Mouse (Mus musculus) adipocyte (in vitro differentiated cells): ENCODE data around the gene Trim11.

ENCODE experiments used
- DNase-seq: peaks from one replicate; pipeline ENCODE4 v3.0.0-alpha.2; 2016; ENCODE audit warnings: low spot score

Gene Trim11

DNA sequence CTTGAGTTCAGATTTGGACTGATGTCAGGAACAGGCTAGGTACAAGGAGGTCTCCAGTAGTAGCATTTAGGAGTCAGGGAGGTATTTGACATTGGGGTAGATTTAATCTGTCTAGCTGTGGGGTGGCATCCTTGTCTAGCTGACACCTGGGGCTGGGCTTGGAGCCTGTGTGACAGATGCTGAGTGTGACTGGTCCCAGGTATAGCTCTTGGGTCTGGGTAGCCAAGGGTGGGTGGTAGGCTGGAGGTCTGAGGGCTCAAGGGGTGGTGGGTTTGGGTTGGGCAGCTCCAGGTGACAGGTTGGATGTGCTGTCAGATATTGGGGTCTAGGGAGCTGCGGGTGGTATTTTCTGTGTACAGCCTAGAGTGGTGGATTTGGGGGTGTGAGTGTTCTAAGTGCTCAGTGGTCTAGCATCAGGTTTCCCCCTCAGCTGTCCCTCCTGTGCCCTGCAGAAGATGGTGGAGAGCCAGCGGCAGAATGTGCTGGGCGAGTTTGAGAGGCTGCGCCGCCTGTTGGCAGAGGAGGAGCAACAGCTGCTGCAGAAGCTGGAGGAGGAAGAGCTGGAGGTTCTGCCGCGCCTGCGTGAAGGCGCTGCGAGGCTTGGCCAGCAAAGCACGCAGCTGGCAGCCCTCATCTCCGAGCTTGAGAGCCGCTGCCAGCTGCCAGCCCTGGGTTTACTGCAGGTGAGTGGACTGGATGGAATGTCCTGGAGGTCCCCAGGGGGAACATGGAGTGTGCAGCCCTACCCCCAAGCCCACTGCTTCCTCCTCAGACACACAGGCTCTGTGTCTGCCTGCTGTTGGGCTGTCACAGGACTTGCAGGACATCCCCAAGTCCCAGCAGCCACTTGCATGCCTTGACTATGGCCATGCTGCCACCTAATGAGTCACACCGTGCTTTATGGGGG, 3.9 kb downstream of the Trim11 start:
- DNase-seq: no peak

DNA sequence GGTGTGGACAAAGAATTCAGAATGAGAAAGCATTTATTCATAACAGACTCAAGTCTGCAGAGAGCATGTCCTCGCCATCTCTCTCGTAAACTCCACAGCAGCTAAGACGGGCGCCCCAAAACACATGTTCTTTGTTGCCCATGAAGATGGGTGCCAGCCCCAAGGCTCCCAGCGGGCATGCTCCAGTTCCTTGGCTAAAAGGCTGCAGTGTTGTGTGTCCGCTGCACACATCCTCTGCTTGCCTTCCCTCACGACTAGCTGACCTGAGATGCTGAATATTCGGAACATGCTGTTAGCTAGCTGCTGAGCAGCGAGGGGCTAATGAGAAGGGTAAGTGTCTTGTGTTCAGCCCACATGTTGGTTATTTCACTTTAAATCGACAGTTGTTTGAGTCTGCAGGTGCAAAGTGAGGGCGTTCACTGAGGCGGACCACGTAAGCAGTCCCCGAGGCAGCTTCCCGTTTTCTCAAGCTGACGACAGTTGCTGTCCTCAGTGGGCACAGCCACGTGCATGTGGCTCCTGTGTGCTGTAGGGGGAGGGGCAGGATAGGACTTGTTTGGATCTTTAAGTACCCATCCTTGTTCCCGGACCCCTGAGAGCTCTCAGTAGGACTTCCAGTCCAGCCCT, 4.7 kb downstream of the Trim11 start:
- no peak for DNase-seq

DNA sequence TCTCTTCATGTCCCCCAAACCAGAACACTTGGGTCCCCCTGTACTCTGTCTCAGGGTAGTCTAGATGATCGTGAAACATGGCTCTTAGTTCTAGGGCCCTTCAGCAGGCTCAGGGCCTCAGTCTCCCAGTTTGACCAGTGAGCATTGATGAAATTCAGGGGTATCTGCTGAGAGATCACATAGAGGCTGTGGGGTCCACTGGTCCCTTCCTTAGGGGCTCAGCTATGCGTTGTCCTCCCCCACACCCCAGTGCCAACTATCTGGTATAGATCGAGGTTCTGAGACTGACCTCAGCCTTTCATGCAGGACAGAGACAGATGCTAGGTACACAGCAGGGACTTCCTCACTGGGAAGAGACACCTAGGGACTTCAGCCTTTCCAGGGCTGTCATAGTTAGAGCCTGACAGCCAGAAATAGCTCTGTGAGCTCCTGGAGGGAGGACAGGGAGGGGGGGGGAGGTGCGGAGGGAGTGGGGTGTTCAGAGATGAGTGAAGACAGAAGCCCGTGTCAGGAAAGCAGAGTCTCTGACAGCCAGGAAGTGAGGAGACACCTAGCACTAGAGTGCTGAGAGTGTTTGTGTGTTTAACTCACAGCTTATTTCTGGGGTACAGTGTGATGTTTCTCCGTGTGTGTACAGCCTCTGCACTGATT, 5.9 kb downstream of the Trim11 start:
- no peak for DNase-seq

DNA sequence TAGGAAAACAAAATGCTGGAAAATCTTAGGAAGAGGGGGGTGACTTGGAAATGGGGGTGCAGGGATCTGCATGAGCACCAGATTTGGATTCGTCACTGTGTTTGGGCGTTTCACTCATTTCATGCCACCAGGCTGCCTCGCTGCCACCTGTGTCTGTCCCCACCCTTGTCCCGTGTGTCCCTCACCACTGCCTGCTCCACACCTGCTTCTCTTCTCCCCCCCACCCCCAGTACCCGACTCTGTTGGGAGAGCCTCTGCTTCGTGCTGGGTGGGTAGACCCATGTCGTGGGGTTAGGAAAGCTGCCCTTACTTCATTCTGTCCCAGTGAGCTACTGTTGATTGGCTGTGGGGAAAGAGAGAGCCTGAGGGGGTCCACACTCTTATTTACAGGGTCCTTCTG, 6.8 kb downstream of the Trim11 start:
- DNase-seq: no peak

DNA sequence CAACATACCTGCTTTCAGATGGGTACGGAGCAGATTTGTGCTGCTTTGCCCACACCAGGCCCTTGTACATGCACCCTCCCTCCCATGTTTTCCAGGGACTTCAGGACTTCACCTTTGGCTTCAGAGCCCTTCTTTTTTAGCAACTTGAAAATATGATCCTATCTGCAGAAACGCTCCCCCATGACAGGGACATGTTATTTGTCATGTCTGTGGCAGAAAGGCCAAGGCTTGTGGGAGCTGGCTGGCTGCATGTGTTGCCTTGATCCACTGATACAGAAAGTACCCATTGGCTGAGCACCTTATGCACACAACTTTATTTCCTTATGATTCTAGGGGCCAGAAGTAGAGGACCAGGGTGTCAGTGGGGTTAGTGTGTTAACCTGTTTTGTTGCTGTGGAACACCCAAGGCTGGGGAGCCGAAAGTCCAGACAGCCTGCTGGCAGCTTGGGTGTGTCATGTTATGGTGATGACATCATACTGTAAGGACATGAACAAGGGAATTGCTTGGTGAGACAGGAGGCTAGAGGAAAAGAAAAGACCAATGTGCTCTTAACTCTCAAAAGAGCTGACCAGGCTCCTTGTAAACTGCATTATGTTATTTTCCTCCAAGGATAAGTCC, 7.5 kb downstream of the Trim11 start:
- DNase-seq: no peak

DNA sequence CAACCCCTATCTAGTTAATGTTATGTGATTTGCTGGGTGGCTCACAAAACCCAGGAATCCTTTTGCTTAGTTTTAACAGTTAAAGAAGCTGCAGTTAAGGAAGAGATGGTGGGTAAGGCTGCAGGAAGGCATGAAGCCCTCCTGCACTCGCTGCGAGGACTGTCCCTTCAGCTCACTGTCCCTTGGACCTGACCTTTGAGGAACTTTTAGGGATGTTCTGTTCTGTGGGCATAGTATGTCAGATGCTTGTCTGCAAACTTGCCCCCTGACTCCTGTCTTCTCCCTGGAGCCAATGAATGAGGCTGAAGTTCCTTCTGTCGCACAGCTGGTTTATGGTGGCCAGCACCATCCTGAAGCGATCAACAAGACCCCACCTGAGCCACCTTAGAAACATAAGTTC, 11.3 kb downstream of the Trim11 start:
- DNase-seq: no peak

DNA sequence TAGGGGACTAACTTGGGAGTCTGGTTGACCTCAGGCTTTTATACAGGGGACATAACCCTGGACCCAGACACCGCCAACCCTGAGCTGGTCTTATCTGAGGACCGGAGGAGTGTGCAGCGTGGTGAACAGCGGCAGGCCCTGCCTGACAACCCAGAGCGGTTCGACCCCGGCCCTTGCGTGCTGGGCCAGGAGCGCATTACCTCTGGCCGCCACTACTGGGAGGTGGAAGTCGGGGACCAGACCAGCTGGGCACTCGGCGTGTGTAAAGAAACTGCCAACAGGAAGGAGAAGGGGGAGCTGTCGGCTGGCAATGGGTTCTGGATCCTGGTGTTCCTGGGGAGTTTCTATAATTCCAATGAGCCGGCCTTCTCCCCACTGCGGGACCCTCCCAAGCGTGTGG, 12.2 kb downstream of the Trim11 start:
- no peak for DNase-seq

DNA sequence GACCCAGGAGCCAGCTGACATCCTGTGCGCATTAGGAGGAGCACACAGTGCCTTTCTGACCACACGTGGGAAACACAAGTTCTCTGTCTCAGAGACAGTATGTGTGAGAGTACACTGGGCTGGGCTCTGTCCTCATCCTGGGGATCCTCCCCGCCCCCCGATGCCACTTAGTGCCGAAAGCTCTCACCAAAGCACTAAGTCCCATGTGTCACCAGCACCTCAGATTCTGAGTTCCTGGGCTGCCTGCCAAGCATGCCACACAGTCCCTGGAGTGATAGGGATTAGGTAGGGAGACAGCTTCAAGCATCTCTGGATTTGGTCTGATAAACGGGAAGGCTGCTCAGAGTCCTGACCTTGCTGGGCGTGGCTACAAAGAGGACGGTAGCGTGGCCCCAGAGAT, 12.9 kb downstream of the Trim11 start:
- DNase-seq: no peak

DNA sequence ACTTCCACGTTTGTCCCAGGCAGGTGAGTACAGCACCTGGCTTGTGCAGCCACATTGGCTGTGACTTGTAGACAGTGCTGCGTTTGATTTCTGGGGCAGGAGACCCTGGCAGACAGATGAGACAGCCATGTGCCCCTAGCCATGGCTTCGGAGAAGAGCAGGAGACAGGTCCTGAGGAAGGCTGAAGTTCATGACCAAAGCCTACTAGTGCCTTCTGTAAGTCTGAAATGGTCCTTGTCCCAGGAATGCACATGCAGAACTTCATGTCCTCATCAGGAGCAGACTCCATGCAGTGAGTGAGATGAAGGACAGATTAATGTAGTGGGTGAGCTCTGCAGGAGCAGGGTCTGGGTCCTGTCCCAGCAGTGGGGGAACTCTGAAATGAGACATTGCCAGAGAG, 14.0 kb downstream of the Trim11 start:
- no peak for DNase-seq

DNA sequence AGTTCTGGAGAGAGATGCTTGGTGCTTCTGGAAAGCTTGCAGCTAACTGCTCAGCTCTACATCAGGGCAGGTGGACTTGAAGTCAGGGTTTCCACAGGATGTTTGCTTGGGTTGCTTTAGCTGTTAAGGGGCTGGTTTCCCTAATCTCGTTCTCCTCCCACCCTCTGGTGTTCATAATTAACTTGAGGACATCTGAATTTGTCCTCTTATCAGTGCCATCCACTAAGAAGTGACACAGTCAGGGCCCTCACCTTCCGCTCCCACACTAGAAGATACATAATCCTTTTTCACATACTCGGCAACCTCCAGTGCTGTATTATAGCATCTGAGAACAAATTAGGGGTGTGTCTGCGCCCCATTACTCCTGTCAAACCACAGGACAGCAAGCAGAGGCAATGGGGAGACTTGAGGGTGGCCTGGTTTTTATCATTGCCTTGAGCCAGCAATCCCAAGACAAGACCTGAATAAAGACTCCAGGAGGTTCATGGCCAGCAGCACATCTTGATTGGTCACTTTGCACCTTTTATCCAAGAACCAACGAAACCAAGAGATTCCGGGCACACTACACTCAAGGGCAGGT, 15.3 kb downstream of the Trim11 start:
- DNase-seq: no peak

DNA sequence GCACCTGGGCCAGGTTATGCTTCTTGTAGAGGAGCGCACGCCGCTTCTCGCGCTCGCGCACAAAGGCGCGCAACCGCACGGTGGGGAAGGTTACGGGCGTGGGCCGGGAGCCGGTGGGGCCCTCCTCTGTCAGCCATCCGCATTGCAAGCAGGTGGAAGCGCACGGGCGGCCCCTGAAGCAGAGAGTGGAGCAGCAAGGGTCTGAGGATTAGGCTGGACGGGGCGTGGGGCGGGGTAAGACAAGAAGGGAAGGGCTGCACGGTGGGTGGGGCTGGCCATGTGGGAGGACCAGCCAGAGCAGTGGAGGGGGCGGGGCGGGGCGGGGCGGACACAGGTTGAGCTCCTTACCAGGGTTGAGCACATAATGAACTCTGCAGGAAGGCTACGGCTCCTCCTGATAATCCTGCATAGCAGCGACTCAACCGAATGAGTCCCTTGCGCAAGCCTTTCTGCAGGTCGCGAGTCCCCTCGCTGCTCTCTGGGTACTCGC, 16.5 kb downstream of the Trim11 start:
- no peak for DNase-seq

DNA sequence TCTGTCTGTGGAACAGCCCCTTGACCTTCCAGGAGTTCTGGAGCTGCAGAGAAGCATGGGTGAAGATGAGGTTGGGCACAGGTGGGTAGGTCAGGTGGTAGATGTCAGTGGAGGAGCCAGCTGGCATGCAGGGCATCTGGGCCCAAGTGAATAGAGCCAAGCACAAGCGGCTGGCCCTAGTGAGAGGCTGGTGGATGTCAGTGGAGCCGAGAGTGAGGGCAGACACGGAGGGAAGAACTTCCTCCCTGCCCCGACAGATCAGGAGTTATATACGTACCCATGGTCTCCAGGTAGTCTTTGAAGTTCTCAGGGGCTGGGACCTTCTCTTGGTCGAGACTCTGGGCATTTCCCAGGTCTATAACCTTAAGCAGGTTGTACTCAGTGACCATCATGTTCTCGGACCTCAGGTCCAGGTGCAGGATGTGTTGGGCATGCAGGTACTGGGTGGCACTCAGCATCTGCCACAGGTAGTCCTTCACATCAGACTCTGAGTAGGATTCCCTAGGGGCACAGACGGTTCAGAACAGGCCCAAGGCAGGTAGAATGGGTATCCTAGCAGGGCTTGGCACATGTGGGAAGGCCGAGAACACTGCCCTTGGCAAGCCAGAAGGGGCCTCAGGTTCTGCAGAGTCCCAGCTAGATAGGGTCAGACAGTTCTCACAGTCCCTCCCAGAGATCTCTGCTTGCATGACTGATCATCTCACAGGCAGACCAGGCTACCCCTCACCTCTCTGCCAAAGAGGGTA, 17.3 kb downstream of the Trim11 start:
- DNase-seq: no peak

DNA sequence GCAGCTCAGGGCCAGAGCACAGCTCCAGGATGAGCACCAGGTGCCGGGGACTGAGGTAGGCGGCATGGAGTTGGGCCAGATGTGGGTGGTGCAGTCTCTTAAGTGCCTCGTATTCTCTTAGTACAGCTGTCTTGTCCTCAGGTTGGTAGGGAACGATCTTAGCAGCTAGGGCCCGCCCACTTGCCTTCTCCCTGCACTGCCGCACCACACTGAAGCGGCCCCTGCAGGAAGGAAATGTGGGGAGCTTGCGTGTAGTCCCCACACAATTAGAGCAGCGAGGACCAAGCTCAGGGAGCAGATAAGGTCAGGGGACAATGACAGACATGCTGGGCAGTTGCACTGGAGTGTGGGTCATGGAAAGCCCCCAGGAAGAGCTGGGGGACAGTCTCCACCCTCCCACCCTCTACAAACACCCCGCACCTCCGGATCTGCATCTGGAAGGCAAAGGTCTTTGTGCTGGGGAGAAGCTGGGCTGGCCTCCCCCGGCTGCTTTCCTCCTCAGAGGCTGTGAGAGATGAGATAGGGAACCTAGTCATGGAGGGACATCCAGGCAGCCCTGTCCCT, 18.0 kb downstream of the Trim11 start:
- DNase-seq: no peak

DNA sequence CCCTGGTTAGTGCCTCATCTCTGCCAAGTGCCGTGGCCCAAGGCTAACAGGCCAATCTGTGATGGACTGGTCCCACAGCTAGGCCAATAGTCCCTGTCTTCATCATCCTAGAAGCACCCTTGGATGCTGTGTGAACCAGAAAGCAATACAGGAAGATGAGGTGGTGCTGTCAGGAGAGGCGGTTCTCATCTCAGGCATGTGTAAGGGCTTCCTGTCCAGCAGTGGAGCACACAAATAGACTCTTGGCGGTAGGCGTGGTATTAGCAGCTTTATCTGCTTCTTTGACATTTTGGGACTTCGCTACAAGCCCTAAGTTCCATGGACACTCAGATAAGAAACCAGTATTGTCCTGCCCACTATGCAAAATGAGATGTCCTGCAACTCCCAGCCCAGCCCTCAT, 19.6 kb downstream of the Trim11 start:
- DNase-seq: no peak

DNA sequence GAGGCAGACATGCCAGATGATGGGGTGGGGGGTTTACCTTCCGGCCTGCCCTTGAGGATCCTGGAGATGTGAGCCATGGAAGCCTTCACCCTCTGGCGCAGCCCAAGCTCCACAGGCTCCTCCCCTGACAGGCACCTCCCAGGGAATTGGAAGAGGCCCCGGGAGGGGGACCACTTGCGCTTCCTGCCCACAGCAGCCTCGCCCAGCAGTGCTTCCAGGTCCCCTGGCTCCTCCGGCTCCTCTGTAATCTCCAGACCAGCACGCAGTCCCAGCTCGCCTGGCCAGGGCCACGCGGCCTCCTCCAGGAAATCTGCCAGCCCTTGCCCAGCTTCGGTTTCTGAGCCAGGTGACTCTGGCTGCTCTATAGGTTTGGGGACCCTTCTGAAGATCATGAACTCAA, 21.3 kb downstream of the Trim11 start:
- no peak for DNase-seq

DNA sequence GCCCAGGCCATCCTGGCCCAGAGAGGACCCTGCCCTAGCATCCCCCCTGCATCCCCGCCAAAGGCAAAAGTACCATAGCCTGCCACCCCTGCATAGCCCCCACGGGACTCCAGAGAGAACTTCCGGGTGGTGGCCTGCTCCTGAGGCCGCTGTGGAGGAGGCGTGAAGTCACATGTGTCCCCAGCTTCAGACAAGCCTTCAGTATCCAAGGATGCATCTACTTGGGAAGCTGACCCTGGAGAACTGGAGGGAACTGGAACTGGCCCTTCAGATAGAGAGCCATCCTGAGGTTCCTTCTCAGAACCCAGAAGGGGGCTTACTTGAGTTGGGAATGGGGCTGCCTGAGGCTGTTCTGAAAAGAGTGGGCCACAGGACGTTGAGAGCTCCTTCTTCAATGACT, 21.9 kb downstream of the Trim11 start:
- no peak for DNase-seq

DNA sequence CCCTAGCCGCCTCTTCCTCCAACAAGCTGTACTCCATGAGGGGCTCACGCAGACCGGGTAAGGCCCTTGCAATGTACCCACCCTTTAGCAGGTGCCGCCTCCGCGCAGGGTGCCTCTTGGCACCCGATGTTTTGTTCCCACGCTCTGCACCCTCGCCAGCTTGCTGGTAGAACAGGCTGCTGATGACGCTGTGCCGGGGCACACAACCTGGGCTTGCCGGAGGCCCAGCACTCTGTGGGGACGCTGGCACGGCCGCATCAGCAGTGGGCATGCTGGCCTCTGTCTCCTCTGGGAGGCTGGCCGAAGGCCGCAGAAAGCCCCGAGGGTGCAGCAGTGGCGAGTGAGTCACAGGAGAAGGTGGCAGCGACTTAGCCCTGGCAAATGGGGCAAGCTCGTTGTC, 22.7 kb downstream of the Trim11 start:
- no peak for DNase-seq

DNA sequence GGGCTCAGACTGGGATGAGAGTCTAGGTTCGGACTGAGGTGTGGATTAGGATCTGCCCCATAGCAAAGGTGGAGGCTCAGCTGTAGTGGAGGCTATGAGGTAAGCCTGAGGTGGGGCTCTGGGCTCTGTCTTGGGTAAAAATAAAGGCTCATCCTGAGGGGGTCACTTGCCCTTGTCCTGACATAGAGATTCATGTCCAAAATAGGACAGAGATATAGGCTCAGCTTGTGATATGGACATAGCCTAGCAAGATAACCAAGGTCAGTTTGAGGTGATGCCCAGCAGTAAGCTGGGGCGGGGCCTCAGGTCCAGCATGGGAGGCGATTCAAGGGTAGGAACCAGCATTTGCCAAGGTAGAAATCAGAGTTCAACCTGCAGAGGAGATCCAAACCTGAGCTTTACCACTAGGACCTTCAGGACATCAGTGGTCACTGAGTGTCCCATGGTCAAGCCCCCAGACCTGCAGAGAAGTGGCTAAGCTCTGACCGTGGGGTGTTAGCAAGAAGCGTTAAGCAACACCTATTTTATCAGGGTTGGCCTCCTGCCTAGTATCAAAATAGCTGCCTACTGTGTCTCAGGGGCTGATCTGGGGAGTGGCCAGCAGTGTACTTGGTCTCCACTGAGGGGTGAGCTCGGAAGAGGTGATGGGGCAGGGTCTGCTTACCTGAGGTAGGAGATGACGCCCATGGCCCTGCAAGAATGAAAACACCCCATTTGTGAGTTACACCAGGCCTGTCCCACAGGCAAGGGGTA, 24.6 kb downstream of the Trim11 start:
- DNase-seq: no peak

DNA sequence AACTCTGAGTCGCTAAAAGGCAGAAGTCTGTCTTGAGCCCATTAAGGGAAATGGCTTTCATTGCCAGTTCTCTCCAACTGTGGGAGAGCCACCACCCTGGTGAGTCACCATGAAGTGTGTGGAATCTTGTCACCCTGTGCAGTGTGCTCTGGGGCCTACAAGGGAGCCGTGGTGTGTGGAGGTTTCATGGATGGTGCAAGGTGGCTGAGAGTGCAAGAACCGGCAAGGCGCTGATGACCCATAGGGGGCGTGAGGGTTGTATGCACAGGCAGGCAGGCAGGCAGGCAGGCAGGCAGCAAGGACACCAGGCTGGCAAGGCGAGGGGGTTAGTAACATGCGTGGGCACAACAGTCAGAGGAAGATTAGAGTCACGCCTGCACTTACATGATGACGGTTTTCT, 37.2 kb downstream of the Trim11 start:
- no peak for DNase-seq

DNA sequence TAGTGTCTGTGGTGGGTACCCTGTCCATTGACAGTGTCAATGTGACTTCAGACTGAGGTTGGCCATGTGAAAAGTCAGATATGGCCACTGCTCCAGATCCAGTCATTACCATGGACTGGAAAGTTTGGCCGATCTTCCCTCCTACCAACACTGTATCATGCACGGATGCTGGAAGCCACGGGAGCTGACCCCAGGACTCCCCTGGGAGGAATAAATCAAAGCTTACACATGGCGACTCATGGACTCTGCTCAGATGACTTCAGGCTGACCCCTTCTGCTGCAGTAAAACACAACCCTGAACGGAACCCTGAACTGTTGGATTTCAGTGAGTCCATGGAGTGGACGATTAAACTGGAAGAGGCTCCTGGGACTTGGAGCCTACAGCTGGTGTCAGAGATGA, 48.5 kb downstream of the Trim11 start:
- DNase-seq: no peak
